Mouse (Mus musculus): Measurements from ENCODE around the gene Wdr73. TPM values are rescaled to one million over a fixed set of nuclear protein-coding genes. Genes with fewer than 3 reads are reported as not detected.
A peak's percentile ranks its signal among the peaks of the same experiment; 100 is the strongest.

Wdr73 gene
- polyA plus RNA-seq, 1 experiment from 2014 or later: 36.2 TPM

DNA sequence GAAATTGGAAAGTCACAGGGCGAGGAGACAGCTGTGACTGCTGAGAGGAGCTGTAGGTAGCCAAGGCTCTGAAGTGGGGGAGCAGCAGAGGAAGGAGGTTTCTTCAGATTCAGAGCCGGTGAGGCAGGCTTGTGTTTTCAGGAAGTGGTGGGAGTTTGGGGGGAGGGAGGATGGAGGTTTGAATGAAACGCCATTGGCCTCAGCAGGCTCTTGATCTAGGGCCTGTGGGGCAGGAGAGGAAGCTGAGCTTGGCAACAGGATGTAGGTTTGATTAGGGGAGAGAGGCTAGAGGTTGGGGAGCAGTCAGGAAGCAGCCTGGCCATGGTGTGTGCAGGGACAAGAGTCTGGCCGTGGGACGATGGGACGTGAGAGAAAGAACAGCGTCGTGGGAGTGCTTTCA, 36.2 kb downstream of the Wdr73 start:
- Histone ChIP-seq H3K4me1 (replicated peaks) (peaks cover 53% of the 10 kb centered on the region), H3K36me3 (peaks cover 52% of the 10 kb centered on the region), H3K4me3 (no peak overlapping the region), H3K9ac (no peak overlapping the region), H3K4me2 (no peak overlapping the region), H3K27ac (replicated peaks) (no peak overlapping the region), H3K9me3 (no peaks in the 10 kb centered on the region), H3K27me3 (no peaks in the 10 kb centered on the region)
- 78% methylated on average over 8 of the region's 8 CpGs for WGBS
- ATAC-seq (ENCODE audit: low FRiP score, low read depth): no peak

DNA sequence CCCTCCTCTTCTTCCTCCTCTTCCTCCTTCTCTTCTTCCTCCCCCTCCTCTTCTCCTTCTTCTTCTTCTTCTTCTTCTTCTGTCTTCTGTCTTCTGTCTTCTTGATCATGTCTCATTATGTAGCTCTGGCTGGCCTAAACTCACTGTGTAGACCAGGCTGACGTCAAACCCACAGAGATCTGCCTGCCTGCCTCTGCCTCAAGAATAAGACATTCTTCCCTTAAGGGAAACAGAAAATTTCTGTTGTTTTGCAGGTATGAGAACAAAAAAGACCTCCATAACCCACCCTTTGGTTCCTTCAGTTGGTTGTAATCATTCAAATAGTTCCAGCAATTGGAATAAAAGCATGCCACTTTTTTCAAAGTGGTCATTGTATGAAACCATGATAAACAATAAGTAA, 36.9 kb downstream of the Wdr73 start:
- Histone ChIP-seq H3K36me3 (peaks cover 45% of the 10 kb centered on the region), H3K4me1 (replicated peaks) (peaks cover 54% of the 10 kb centered on the region), H3K4me3 (no peak overlapping the region), H3K9me3 (no peaks in the 10 kb centered on the region), H3K4me2 (peak overlapping the region; percentile 69), H3K27ac (replicated peaks) (no peak overlapping the region), H3K9ac (no peak overlapping the region), H3K27me3 (no peaks in the 10 kb centered on the region)
- ATAC-seq (ENCODE audit: low FRiP score, low read depth): no peak
- 59% methylated on average over 1 of the region's 1 CpGs for WGBS

DNA sequence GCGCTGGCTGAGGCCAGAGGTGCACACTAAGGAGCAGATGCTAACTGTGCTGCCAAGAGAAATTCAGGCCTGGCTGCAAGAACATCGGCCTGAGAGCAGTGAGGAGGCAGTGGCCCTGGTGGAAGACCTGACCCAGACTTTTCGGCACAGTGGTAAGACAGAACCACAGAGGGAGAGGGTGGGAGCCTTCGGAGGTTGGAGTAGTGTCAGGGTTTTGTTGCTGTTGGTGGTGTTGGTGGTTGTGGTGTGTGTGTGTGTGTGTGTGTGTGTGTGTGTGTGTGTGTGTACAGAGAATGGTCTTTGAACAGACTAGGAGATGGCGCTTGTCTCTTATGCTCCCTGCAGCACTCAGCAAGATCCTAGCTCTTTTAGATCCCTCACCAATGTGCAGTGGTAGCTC, 37.5 kb downstream of the Wdr73 start:
- Histone ChIP-seq H3K9ac (0 out of 2 replicates have a peak overlapping the region, but pooled peaks have one; percentile 4), H3K27me3 (no peaks in the 10 kb centered on the region), H3K4me1 (replicated peaks) (peaks cover 54% of the 10 kb centered on the region), H3K27ac (replicated peaks) (no peak overlapping the region), H3K4me2 (peak overlapping the region; percentile 69), H3K4me3 (peak overlapping the region; percentile 13; the same call in 1 of the 2 replicates), H3K36me3 (peaks cover 38% of the 10 kb centered on the region), H3K9me3 (no peaks in the 10 kb centered on the region)
- WGBS: 87% methylated on average over 5 of the region's 5 CpGs
- ATAC-seq (ENCODE audit: low FRiP score, low read depth): no peak

DNA sequence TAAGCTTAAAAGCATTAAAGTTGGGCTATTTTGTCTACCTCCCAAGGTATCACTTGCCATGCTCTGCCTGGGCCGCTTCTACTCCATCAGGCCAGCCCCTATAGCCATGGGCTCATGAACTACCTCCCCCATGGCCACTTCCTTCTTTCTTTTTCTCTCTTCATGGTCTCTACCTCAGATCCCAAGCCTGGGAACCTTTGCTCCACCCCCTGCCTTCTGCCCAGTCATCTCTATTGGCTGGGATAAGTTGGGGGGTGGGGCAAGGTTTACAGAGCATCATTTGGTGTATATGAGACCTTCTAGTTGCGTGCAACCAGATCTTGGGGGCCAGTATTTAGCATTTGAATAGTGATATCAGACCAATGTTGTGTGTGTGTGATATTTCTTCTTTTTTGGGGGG, 38.6 kb downstream of the Wdr73 start:
- Histone ChIP-seq H3K4me1 (replicated peaks) (peaks cover 54% of the 10 kb centered on the region), H3K9ac (no peak overlapping the region), H3K36me3 (peaks cover 29% of the 10 kb centered on the region), H3K4me3 (peak overlapping the region; percentile 92), H3K4me2 (peak overlapping the region; percentile 69), H3K9me3 (no peaks in the 10 kb centered on the region), H3K27ac (replicated peaks) (no peak overlapping the region), H3K27me3 (no peaks in the 10 kb centered on the region)
- WGBS: 91% methylated on average over 2 of the region's 2 CpGs
- ATAC-seq (ENCODE audit: low FRiP score, low read depth): no peak

DNA sequence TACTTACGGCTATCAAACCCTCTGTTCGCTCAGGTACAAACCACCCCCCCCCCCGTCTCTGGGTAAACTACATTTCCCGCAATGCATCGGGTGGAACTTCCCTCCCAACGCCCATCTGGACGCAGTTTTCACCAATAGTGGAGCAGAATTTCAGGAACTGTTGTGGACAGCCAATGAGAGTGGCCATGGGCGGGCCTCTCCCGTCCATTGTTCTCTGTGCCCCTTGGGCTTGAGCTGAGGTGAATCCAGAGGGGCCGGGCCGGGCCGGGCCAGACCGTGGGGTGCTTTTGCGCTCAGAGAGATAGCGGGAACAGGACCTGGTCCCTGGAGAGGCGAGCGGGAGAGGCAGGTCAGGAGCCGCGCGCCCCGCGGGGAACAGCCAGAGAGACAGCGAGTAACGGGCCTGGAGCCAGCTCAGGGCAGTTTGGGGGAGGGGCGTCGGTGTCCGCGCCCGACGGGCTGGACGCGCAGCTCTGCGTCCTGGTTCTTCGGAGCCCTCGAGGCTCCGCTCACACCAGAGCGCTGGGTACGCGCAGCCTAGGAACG, 40.3 kb downstream of the Wdr73 start, which contains the start of gene Zscan2:
Zscan2 (plus strand) TSS at position 192 of the 546 bp plus-strand sequence.
- peak within 1 kb of the TSS; percentile 69 for H3K4me2 ChIP-seq
- peak within 1 kb of the TSS; percentile 96 for H3K27ac ChIP-seq (replicated peaks)
- peak within 1 kb of the TSS; percentile 97 for H3K9ac ChIP-seq
- WGBS: under 1% methylated on average over 40 of the region's 40 CpGs
- peak; percentile 98 for ATAC-seq (ENCODE audit: low FRiP score, low read depth)
- H3K4me3 ChIP-seq: peak within 1 kb of the TSS; percentile 92
- H3K27me3 ChIP-seq: no peaks in the 10 kb centered on the region
- peaks cover 15% of the 10 kb centered on the region for H3K36me3 ChIP-seq
- H3K4me1 ChIP-seq (replicated peaks): peaks cover 46% of the 10 kb centered on the region
- H3K9me3 ChIP-seq: no peaks in the 10 kb centered on the region

DNA sequence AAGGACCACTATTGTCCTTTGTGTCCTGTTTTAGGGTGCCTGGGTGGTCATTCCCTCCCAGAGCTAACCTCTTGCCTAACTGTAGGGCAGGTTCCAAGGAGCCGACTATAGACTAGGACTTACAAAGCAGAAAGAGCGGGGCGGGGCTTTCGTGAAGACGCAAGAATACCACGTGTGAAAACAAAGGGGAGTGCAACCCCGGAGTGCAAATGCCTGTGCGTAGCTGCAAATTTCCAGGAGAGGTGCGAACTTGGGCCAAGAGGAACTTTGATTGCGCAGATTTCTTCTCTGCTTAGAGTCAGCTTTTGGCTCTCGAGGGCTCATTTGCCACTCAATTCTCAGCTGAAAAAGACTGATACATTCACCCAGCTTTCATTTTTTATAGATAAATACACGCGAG, 40.8 kb downstream of the Wdr73 start:
- H3K9me3 ChIP-seq: no peaks in the 10 kb centered on the region
- H3K27me3 ChIP-seq: no peaks in the 10 kb centered on the region
- H3K9ac ChIP-seq: peak overlapping the region; percentile 97
- H3K4me2 ChIP-seq: peak overlapping the region; percentile 69
- H3K27ac ChIP-seq (replicated peaks): peak overlapping the region; percentile 49
- 1% methylated on average over 13 of the region's 13 CpGs for WGBS
- peaks cover 43% of the 10 kb centered on the region for H3K4me1 ChIP-seq (replicated peaks)
- peaks cover 10% of the 10 kb centered on the region for H3K36me3 ChIP-seq
- peak; percentile 47 for ATAC-seq (ENCODE audit: low FRiP score, low read depth)
- H3K4me3 ChIP-seq: peak overlapping the region; percentile 92

DNA sequence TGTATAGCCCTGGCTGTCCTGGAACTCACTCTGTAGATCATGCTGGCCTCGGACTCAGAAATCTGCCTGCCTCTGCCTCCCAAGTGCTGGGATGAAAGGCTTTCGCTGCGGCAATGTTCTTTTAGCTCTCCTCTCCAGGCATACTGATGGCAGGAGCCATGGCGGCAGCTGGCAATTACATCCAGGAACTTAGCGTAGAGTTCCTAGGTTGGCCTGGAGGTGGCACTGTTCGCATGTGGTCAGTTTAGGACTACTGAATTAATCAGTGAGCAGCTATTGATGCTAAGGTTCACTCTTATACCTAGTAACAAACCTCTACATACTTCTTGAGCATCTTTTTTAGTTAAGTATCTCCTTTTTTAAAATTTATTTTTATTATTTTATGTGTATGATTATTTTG, 43.9 kb downstream of the Wdr73 start:
- WGBS: 25% methylated on average over 6 of the region's 6 CpGs
- Histone ChIP-seq H3K27ac (replicated peaks) (no peak overlapping the region), H3K9ac (no peak overlapping the region), H3K27me3 (no peaks in the 10 kb centered on the region), H3K4me2 (no peak overlapping the region), H3K36me3 (no peaks in the 10 kb centered on the region), H3K4me3 (no peak overlapping the region), H3K9me3 (no peaks in the 10 kb centered on the region), H3K4me1 (replicated peaks) (peaks cover 12% of the 10 kb centered on the region)
- ATAC-seq (ENCODE audit: low FRiP score, low read depth): no peak

DNA sequence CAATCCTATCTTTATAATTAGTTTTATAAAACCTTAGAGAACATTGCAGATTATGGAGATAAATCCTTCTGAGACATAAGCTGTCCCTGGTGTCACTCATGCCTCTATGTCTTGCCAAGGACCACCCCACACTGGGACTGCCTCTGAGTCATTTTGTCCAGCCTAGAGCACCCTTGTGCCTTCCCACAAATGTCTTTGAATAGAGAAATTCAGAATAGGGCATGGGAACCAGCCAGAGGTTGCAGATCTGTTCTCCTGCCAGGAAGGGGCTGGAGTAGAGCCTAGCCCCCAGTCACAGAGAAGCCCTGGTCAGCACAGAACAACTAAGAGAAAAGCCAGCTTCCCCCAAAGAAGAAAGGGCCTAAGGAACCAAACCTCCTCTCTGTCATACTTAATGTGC, 45.8 kb downstream of the Wdr73 start:
- no peaks in the 10 kb centered on the region for H3K27me3 ChIP-seq
- H3K4me3 ChIP-seq: no peak overlapping the region
- ATAC-seq (ENCODE audit: low FRiP score, low read depth): 0 out of 2 replicates have a peak, but pooled peaks have one; percentile 37
- no peak overlapping the region for H3K4me2 ChIP-seq
- peak overlapping the region; percentile 17; the same call in 1 of the 2 replicates for H3K27ac ChIP-seq (replicated peaks)
- H3K36me3 ChIP-seq: no peaks in the 10 kb centered on the region
- no peaks in the 10 kb centered on the region for H3K9me3 ChIP-seq
- no peak overlapping the region for H3K9ac ChIP-seq
- peaks cover 4% of the 10 kb centered on the region for H3K4me1 ChIP-seq (replicated peaks)

DNA sequence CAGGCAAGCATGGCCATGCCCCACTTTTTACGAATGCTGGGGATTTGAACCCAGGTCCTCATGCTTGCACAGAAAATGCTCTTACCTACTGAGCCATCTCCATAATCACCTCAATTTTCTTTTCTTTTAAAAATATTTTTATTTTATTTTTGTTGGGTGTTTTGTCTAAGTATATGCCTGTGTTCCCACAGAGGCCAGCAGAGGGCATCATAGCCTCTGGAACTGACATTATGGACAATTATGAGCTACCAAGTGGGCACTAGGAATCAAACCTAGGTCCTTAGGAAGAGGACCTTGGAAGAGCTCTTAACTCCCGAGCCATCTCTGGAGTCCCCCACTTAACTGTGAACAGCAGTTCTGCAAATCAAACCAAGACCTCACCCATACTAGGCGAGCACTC, 47.9 kb downstream of the Wdr73 start:
- no peaks in the 10 kb centered on the region for H3K4me1 ChIP-seq (replicated peaks)
- over 99% methylated on average over 3 of the region's 3 CpGs for WGBS
- no peak overlapping the region for H3K4me2 ChIP-seq
- no peak overlapping the region for H3K9ac ChIP-seq
- H3K9me3 ChIP-seq: no peaks in the 10 kb centered on the region
- no peak for ATAC-seq (ENCODE audit: low FRiP score, low read depth)
- no peaks in the 10 kb centered on the region for H3K36me3 ChIP-seq
- H3K27me3 ChIP-seq: no peaks in the 10 kb centered on the region
- H3K27ac ChIP-seq (replicated peaks): no peak overlapping the region
- H3K4me3 ChIP-seq: no peak overlapping the region

DNA sequence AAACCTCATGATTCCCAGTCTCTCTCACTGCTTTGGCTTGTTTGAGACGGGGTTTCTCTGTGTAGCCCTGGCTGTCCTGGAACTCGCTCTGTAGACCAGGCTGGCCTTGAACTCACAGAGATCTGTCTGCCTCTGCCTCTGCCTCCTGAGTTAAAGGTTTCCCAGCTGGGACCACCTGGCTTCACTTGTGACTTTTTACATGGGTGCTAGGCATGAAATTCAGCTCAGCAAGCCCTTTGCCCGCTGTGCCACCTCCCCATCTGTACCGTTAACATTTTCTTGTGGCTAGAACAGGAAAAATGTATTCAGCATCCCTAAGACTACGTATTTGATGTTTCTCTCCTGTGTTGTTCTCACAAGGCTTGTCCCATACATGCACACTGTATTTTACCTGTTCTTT, 50.5 kb downstream of the Wdr73 start:
- 81% methylated on average over 5 of the region's 5 CpGs for WGBS
- Histone ChIP-seq H3K27ac (replicated peaks) (no peak overlapping the region), H3K9ac (no peak overlapping the region), H3K4me3 (no peak overlapping the region), H3K9me3 (no peaks in the 10 kb centered on the region), H3K36me3 (no peaks in the 10 kb centered on the region), H3K4me1 (replicated peaks) (no peaks in the 10 kb centered on the region), H3K4me2 (no peak overlapping the region), H3K27me3 (no peaks in the 10 kb centered on the region)
- no peak for ATAC-seq (ENCODE audit: low FRiP score, low read depth)

DNA sequence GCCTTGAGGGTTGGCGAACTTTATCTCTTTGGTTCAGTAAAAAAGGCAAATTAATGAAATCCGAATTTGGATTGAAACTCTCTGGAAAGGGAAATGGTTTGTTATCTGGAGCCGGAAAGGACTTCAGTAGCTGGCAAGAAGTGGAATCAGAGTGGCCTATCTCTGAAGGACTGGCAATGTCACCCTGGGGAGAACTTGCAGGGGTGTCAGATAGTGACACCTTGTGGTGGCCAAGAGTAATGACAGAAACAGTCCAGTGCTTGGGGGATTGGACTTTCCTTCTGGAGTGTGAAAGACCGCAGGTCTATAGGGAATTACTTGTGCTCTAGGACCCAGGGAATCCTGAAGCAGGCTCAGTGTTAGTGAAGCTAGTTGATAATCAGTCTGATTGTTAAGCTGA, 51.4 kb downstream of the Wdr73 start:
- Histone ChIP-seq H3K4me1 (replicated peaks) (no peaks in the 10 kb centered on the region), H3K27ac (replicated peaks) (no peak overlapping the region), H3K4me2 (no peak overlapping the region), H3K36me3 (no peaks in the 10 kb centered on the region), H3K9ac (no peak overlapping the region), H3K4me3 (no peak overlapping the region), H3K9me3 (no peaks in the 10 kb centered on the region), H3K27me3 (no peaks in the 10 kb centered on the region)
- WGBS: 36% methylated on average over 4 of the region's 4 CpGs
- ATAC-seq (ENCODE audit: low FRiP score, low read depth): peak; percentile 59; the same call in 1 of the 2 replicates

DNA sequence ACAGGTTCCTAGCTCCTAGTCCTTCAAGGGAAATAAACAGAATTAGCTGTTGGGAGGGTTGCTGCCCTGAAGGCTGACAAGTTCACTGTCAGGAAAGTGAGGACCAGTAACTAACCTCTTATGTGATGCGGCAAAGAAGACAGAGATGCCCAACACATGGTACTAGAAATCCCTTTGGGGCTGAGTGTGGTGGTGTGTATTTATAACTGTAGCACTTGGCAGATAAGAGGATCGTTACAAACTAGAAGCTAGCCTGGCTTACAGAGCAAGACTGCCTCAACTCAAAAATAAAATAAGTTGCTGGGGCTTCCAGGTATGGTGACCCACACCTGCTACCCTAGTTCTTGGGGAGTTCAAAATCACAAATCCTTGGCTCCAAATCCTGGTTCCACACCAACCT, 51.8 kb downstream of the Wdr73 start:
- no peaks in the 10 kb centered on the region for H3K4me1 ChIP-seq (replicated peaks)
- no peaks in the 10 kb centered on the region for H3K36me3 ChIP-seq
- no peak overlapping the region for H3K27ac ChIP-seq (replicated peaks)
- no peak overlapping the region for H3K9ac ChIP-seq
- H3K4me2 ChIP-seq: no peak overlapping the region
- H3K9me3 ChIP-seq: no peaks in the 10 kb centered on the region
- H3K27me3 ChIP-seq: no peaks in the 10 kb centered on the region
- 91% methylated on average over 2 of the region's 2 CpGs for WGBS
- no peak for ATAC-seq (ENCODE audit: low FRiP score, low read depth)
- no peak overlapping the region for H3K4me3 ChIP-seq

DNA sequence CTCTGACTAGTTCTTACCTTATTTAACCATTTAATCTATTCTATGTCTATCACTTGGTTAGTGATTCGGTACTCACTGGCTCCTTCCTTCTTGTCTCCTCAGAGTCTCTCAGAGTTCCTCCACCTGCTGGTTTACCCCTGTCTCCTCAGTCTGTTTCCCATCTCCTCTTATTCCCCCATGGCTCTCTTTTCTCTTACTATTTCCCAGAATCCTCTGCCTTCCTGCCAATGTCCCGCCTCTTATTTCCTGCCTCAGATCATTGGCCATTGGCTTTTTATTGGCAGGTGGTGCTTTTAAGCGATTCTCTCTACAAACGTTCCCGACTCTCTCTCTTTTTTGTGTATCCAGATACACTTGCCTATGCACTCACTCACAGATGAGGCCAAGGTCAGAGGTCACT, 54.4 kb downstream of the Wdr73 start:
- Histone ChIP-seq H3K9me3 (no peaks in the 10 kb centered on the region), H3K27ac (replicated peaks) (no peak overlapping the region), H3K4me1 (replicated peaks) (no peaks in the 10 kb centered on the region), H3K36me3 (no peaks in the 10 kb centered on the region), H3K4me2 (no peak overlapping the region), H3K9ac (no peak overlapping the region), H3K4me3 (no peak overlapping the region), H3K27me3 (no peaks in the 10 kb centered on the region)
- WGBS: 89% methylated on average over 5 of the region's 5 CpGs
- no peak for ATAC-seq (ENCODE audit: low FRiP score, low read depth)
